8 mouse cellular contexts compared by ENCODE assay signal in genomic region chr15:77839529-77840286, GRCm38 (mm10). TPM values are rescaled to one million over a fixed set of nuclear protein-coding genes. Genes with fewer than 3 reads are reported as not detected.
A peak's percentile ranks its signal among the peaks of the same experiment; 100 is the strongest.
DNase-seq lines count a peak whose midpoint lies in the region; ATAC-seq and TF ChIP-seq lines count a peak whose summit lies in the region.

No protein-coding gene starts in this region.

- H3K4me2 ChIP-seq in kidney, embryonic 15.5 days, result peak overlapping the region; percentile 74
- H3K4me2 ChIP-seq in hindbrain, embryonic 11.5 days (replicated peaks; ENCODE audit: low read depth, low read length), result peak overlapping the region; percentile 30
- H3K4me2 ChIP-seq in midbrain, embryonic 13.5 days (replicated peaks), result peak overlapping the region; percentile 95

- H3K9ac ChIP-seq in kidney, embryonic 15.5 days, result peak overlapping the region; percentile 98
- no peak overlapping the region for H3K9ac ChIP-seq in hindbrain, embryonic 11.5 days (ENCODE audit: low read depth, low read length)
- peak overlapping the region; percentile 40; the same call in 1 of the 2 replicates for H3K9ac ChIP-seq in midbrain, embryonic 13.5 days (replicated peaks)

- peaks cover 67% of the 10 kb centered on the region for H3K4me1 ChIP-seq in kidney, embryonic 15.5 days
- H3K4me1 ChIP-seq in bone marrow, adult 2 months (ENCODE audit: control insufficient read depth, insufficient read depth, low read length), result peaks cover 20% of the 10 kb centered on the region
- H3K4me1 ChIP-seq in hindbrain, embryonic 11.5 days (replicated peaks; ENCODE audit: control insufficient read depth, insufficient read depth, low read length), result peaks cover 2% of the 10 kb centered on the region; the same call in 1 of the 2 replicates
- peaks cover 52% of the 10 kb centered on the region for H3K4me1 ChIP-seq in midbrain, embryonic 13.5 days (replicated peaks)

- no peak for TF ChIP-seq CTCF in bone marrow, adult 2 months (IDR thresholded peaks at IDR 0.05; ENCODE audit: control insufficient read depth, insufficient read depth, low read length)

- DNase-seq in kidney, adult 11 months, result no peak
- no peak for DNase-seq in hindbrain, embryonic 11.5 days (ENCODE audit: low spot score)
- no peak for DNase-seq in right cerebral cortex, postnatal 36 days (ENCODE audit: low spot score in 2 of 2)
- no peak for DNase-seq in embryo, embryonic 10.5 days (ENCODE audit: low spot score)
- no peak for DNase-seq in spleen, adult 12 weeks (ENCODE audit: low spot score)

- TF ChIP-seq POLR2A in bone marrow, adult 2 months (IDR thresholded peaks at IDR 0.05; ENCODE audit: borderline replicate concordance, control insufficient read depth, low read depth, low read length), result no peak

- H3K9me3 ChIP-seq in kidney, embryonic 15.5 days (replicated peaks), result no peaks in the 10 kb centered on the region
- H3K9me3 ChIP-seq in hindbrain, embryonic 11.5 days (ENCODE audit: control insufficient read depth, low read length), result no peaks in the 10 kb centered on the region
- H3K9me3 ChIP-seq in midbrain, embryonic 13.5 days, result no peaks in the 10 kb centered on the region

- WGBS in kidney, embryonic 15.5 days, result 11% methylated on average over 10 of the region's 10 CpGs
- 5% methylated on average over 10 of the region's 10 CpGs for WGBS in bone marrow, adult 2 months
- 11% methylated on average over 10 of the region's 10 CpGs for WGBS in hindbrain, embryonic 11.5 days
- WGBS in midbrain, embryonic 13.5 days, result 13% methylated on average over 10 of the region's 10 CpGs

- H3K36me3 ChIP-seq in kidney, embryonic 15.5 days, result no peaks in the 10 kb centered on the region
- no peaks in the 10 kb centered on the region for H3K36me3 ChIP-seq in hindbrain, embryonic 11.5 days (ENCODE audit: control insufficient read depth, insufficient read depth, low read length)
- H3K36me3 ChIP-seq in midbrain, embryonic 13.5 days, result no peaks in the 10 kb centered on the region

- H3K4me3 ChIP-seq in kidney, embryonic 15.5 days (replicated peaks), result peak overlapping the region; percentile 79
- peak overlapping the region; percentile 85 for H3K4me3 ChIP-seq in bone marrow, adult 2 months (replicated peaks; ENCODE audit: control insufficient read depth, low read depth, low read length)
- no peak overlapping the region for H3K4me3 ChIP-seq in hindbrain, embryonic 11.5 days (ENCODE audit: low read depth, low read length)
- H3K4me3 ChIP-seq in midbrain, embryonic 13.5 days (replicated peaks), result peak overlapping the region; percentile 85

- H3K27me3 ChIP-seq in kidney, embryonic 15.5 days, result no peaks in the 10 kb centered on the region
- H3K27me3 ChIP-seq in hindbrain, embryonic 11.5 days (ENCODE audit: control insufficient read depth, insufficient read depth, low read length), result no peaks in the 10 kb centered on the region
- peaks cover 13% of the 10 kb centered on the region; the same call in 1 of the 2 replicates for H3K27me3 ChIP-seq in midbrain, embryonic 13.5 days

- ATAC-seq in kidney, embryonic 15.5 days (replicated peaks; ENCODE audit: low FRiP score), result no peak
- no peak for ATAC-seq in hindbrain, embryonic 11.5 days (ENCODE audit: low FRiP score)
- ATAC-seq in midbrain, embryonic 13.5 days, result no peak

- H3K27ac ChIP-seq in kidney, embryonic 15.5 days, result peak overlapping the region; percentile 98
- H3K27ac ChIP-seq in bone marrow, adult 2 months (ENCODE audit: control insufficient read depth, insufficient read depth, low read depth, low read length, poor library complexity), result peak overlapping the region; percentile 78
- no peak overlapping the region for H3K27ac ChIP-seq in hindbrain, embryonic 11.5 days (ENCODE audit: low read depth, low read length)
- no peak overlapping the region for H3K27ac ChIP-seq in midbrain, embryonic 13.5 days

RNA-seq across cellular contexts. Expression of gene Myh9, which starts 2.3 kb away (rescaled TPM):
- 56.2 and 60.2 TPM in 2 replicates for polyA plus RNA-seq in kidney, embryonic 15.5 days (2015; fragmentation: Nextera tagmentation; extraction: Ambion mirVana)
- polyA plus RNA-seq in bone marrow, adult 2 months (2011; ENCODE audit: insufficient read depth, insufficient read length, low replicate concordance, missing spikeins), result 264 and 399 TPM in 2 replicates
- 20.7 and 29.8 TPM in 2 replicates for polyA plus RNA-seq in hindbrain, embryonic 11.5 days (2014; fragmentation: Nextera tagmentation; extraction: Ambion mirVana)
- 11.8 and 14.1 TPM in 2 replicates for polyA plus RNA-seq in midbrain, embryonic 13.5 days (2015; fragmentation: Nextera tagmentation; extraction: Ambion mirVana)

Comparison
In these comparisons a context has a peak if more than half of its experiments do, and no peak if none do; other contexts are left out.
1. H3K27ac ChIP-seq: peak in kidney, embryonic 15.5 days (single experiment) and bone marrow, adult 2 months (single experiment); none in hindbrain, embryonic 11.5 days (single experiment) and midbrain, embryonic 13.5 days (single experiment).
2. H3K4me2 ChIP-seq: peak in every context shown above with its lines; median percentile 95 in midbrain, embryonic 13.5 days; 74 in kidney, embryonic 15.5 days; 30 in hindbrain, embryonic 11.5 days.